Mouse (Mus musculus) hindbrain, embryonic 14.5 days (tissue): ENCODE results near the gene AC131692.1. TPM values are rescaled to one million over a fixed set of nuclear protein-coding genes. Genes with fewer than 3 reads are reported as not detected.
A peak's percentile ranks its signal among the peaks of the same experiment; 100 is the strongest.

Source experiments
- ATAC-seq: fragments of 200-750 bp; cut with Nextera tagmentation; 2 replicates; pipeline ENCODE4 v1.8.0; 2017; ENCODE audit warnings: moderate number of reproducible peaks, mild to moderate bottlenecking, moderate TSS enrichment, moderate library complexity; ENCODE audit not compliant: low FRiP score
- DNase-seq: peaks from one replicate; pipeline ENCODE4 v3.0.0-alpha.2; 2015; ENCODE audit warnings: low spot score
- H3K27ac ChIP-seq: fragments of 300-500 bp; sonication (generic); 2 replicates; pipeline ENCODE4 v1.5.1; 2014; ENCODE audit warnings: mild to moderate bottlenecking, moderate library complexity
- H3K27me3 ChIP-seq: fragments of 300-500 bp; sonication (generic); 2 replicates; pipeline ENCODE4 v1.6.1; 2014; ENCODE audit warnings: mild to moderate bottlenecking, low read length, mixed read lengths; ENCODE audit not compliant: control insufficient read depth, insufficient read depth
- H3K36me3 ChIP-seq: fragments of 300-500 bp; sonication (generic); replicated peaks from 2 replicates; pipeline ENCODE4 v1.6.1; 2014; ENCODE audit not compliant: control insufficient read depth, insufficient read depth
- H3K4me1 ChIP-seq: fragments of 300-500 bp; sonication (generic); replicated peaks from 2 replicates; pipeline ENCODE4 v1.6.1; 2014; ENCODE audit warnings: antibody characterized with exemption, low read length, mixed read lengths; ENCODE audit not compliant: control insufficient read depth, insufficient read depth
- H3K4me2 ChIP-seq: fragments of 300-500 bp; sonication (generic); replicated peaks from 2 replicates; pipeline ENCODE4 v1.6.1; 2014; ENCODE audit warnings: mild to moderate bottlenecking, moderate library complexity
- H3K4me3 ChIP-seq: fragments of 300-500 bp; sonication (generic); replicated peaks from 2 replicates; pipeline ENCODE4 v1.5.1; 2014; ENCODE audit warnings: mild to moderate bottlenecking, low read length
- H3K9ac ChIP-seq: fragments of 300-500 bp; sonication (generic); 2 replicates; pipeline ENCODE4 v1.6.1; 2014
- H3K9me3 ChIP-seq: fragments of 300-500 bp; sonication (generic); 2 replicates; pipeline ENCODE4 v1.6.1; 2016; ENCODE audit warnings: low read length; ENCODE audit not compliant: control insufficient read depth
- WGBS: fragments of 180-500 bp; shearing (Covaris S2); extraction: QIAGEN DNeasy Blood & Tissue Kit; methylation state at CpG from one replicate; pipeline ENCODE4 v1.1.7; 2014; 5-methylcytosine and 5-hydroxymethylcytosine counted together
- microRNA-seq: library from miRNA; unstranded; fragments of <30 nt; microRNA quantifications from one replicate; pipeline ENCODE4, GENCODE M21; 2016
- polyA plus RNA-seq: library from polyadenylated mRNA; unstranded; fragments of >200 nt; fragmentation: Nextera tagmentation; extraction: Ambion mirVana; gene quantifications from 2 replicates; pipeline ENCODE4 v1.2.1, GENCODE M21; 2014

Gene AC131692.1
- polyA plus RNA-seq, 1 experiment from 2014 or later, result not detected

- peak overlapping the region; percentile 76 for H3K4me2 ChIP-seq
- WGBS, result 91% methylated on average over 6 of the region's 6 CpGs
- DNase-seq (no peak), ATAC-seq (no peak)
- no peaks in the 10 kb centered on the region for H3K9me3 ChIP-seq
- H3K4me1 ChIP-seq, result peaks cover 10% of the 10 kb centered on the region
- no peaks in the 10 kb centered on the region for H3K27me3 ChIP-seq
- peaks cover 29% of the 10 kb centered on the region for H3K36me3 ChIP-seq
- H3K27ac ChIP-seq, result no peak overlapping the region; the same call in 1 of the 2 replicates
- H3K4me3 ChIP-seq, result peak overlapping the region; percentile 46
- peak overlapping the region; percentile 73 for H3K9ac ChIP-seq
Measured at GRCm38 (mm10) chr19:6139701-6140100, 45.5 kb downstream of the AC131692.1 start.

GRCm38 (mm10) chr19:6140374-6140677 is 46.1 kb downstream of the AC131692.1 start:
- Histone ChIP-seq H3K4me1 (peaks cover 10% of the 10 kb centered on the region), H3K4me2 (peak overlapping the region; percentile 76), H3K27me3 (no peaks in the 10 kb centered on the region), H3K36me3 (peaks cover 23% of the 10 kb centered on the region), H3K4me3 (peak overlapping the region; percentile 46), H3K9me3 (no peaks in the 10 kb centered on the region), H3K27ac (peak overlapping the region; percentile 96), H3K9ac (peak overlapping the region; percentile 73)
- 9% methylated on average over 16 of the region's 16 CpGs for WGBS
- DNase-seq (peak; percentile 29), ATAC-seq (no peak)

- Histone ChIP-seq H3K9ac (peak within 1 kb of the TSS; percentile 73), H3K4me3 (peak within 1 kb of the TSS; percentile 46), H3K27me3 (no peaks in the 10 kb centered on the region), H3K27ac (peak within 1 kb of the TSS; percentile 96), H3K4me2 (peak within 1 kb of the TSS; percentile 76), H3K4me1 (peaks cover 10% of the 10 kb centered on the region), H3K9me3 (no peaks in the 10 kb centered on the region), H3K36me3 (peaks cover 18% of the 10 kb centered on the region; the same call in 1 of the 2 replicates)
- peak; percentile 93 for DNase-seq
- ATAC-seq, result peak; percentile 94
- under 1% methylated on average over 68 of the region's 68 CpGs for WGBS
Measured at GRCm38 (mm10) chr19:6140678-6141393, 46.6 kb downstream of the AC131692.1 start, which contains the start of gene Batf2. TSS of gene Batf2 (plus strand) at chr19:6140983.

GRCm38 (mm10) chr19:6141394-6141749 is 47.2 kb downstream of the AC131692.1 start, which contains the start of gene Arl2:
TSS of gene Arl2 (minus strand) at chr19:6141548.
- peak; percentile 90 for DNase-seq
- H3K9me3 ChIP-seq, result no peaks in the 10 kb centered on the region
- peaks cover 13% of the 10 kb centered on the region; the same call in 1 of the 2 replicates for H3K36me3 ChIP-seq
- H3K9ac ChIP-seq, result peak within 1 kb of the TSS; percentile 73
- H3K27me3 ChIP-seq, result no peaks in the 10 kb centered on the region
- peak within 1 kb of the TSS; percentile 76 for H3K4me2 ChIP-seq
- peak within 1 kb of the TSS; percentile 96 for H3K27ac ChIP-seq
- peak; percentile 76 for ATAC-seq
- WGBS, result under 1% methylated on average over 15 of the region's 15 CpGs
- peaks cover 10% of the 10 kb centered on the region for H3K4me1 ChIP-seq
- H3K4me3 ChIP-seq, result peak within 1 kb of the TSS; percentile 46

GRCm38 (mm10) chr19:6144842-6145241 is 50.6 kb downstream of the AC131692.1 start:
- H3K27me3 ChIP-seq, result no peaks in the 10 kb centered on the region
- ATAC-seq (no peak), DNase-seq (no peak)
- H3K9me3 ChIP-seq, result no peaks in the 10 kb centered on the region
- WGBS, result 82% methylated on average over 5 of the region's 5 CpGs
- no peak overlapping the region for H3K27ac ChIP-seq
- no peak overlapping the region for H3K4me2 ChIP-seq
- no peak overlapping the region for H3K9ac ChIP-seq
- no peaks in the 10 kb centered on the region for H3K36me3 ChIP-seq
- H3K4me1 ChIP-seq, result peaks cover 5% of the 10 kb centered on the region
- no peak overlapping the region for H3K4me3 ChIP-seq

Small RNA genes lying within 50 kb of the gene (microRNA-seq; reads per million reads assigned to microRNA genes)
- gene Mir6988, result 1.6 reads per million, percentile 2 among the genes with 10 or more reads in this experiment

Other genes starting within 250 kb of the AC131692.1 start
- 11.3 and 13.1 TPM in 2 replicates for gene Frmd8, start 219.1 kb upstream of the AC131692.1 start, polyA plus RNA-seq
- 1.5 and 2.5 TPM in 2 replicates for gene Slc25a45, start 216.6 kb upstream of the AC131692.1 start, polyA plus RNA-seq
- 6.1 and 9.4 TPM in 2 replicates for gene Tigd3, start 200.3 kb upstream of the AC131692.1 start, polyA plus RNA-seq
- 88.2 and 94.7 TPM in 2 replicates for gene Dpf2, start 181.4 kb upstream of the AC131692.1 start, polyA plus RNA-seq
- gene Cdc42ep2, start 169.6 kb upstream of the AC131692.1 start, polyA plus RNA-seq, result 16.9 and 18.5 TPM in 2 replicates
- gene Pola2, start 130.2 kb upstream of the AC131692.1 start, polyA plus RNA-seq, result 22.2 and 24.2 TPM in 2 replicates
- not detected in 2 replicates for gene Slc22a20, start 108.3 kb upstream of the AC131692.1 start, polyA plus RNA-seq
- gene Capn1, start 78.5 kb upstream of the AC131692.1 start, polyA plus RNA-seq, result 5.4 and 6.5 TPM in 2 replicates
- 28.7 and 32.9 TPM in 2 replicates for gene Syvn1, start 47.8 kb upstream of the AC131692.1 start, polyA plus RNA-seq
- 64.2 and 64.5 TPM in 2 replicates for gene Mrpl49, start 36.6 kb upstream of the AC131692.1 start, polyA plus RNA-seq
- gene Fau, start 36.6 kb upstream of the AC131692.1 start, polyA plus RNA-seq, result 537 and 672 TPM in 2 replicates
- 35.3 and 36.3 TPM in 2 replicates for gene Znhit2, start 33.2 kb upstream of the AC131692.1 start, polyA plus RNA-seq
- 58.9 and 59.8 TPM in 2 replicates for gene Tm7sf2, start 26.0 kb upstream of the AC131692.1 start, polyA plus RNA-seq
- gene Vps51, start 17.2 kb upstream of the AC131692.1 start, polyA plus RNA-seq, result 71.7 and 74.2 TPM in 2 replicates
- not detected in 2 replicates for gene Tmem262, start 14.4 kb upstream of the AC131692.1 start, polyA plus RNA-seq
- gene Gm28374, start 12.2 kb upstream of the AC131692.1 start, polyA plus RNA-seq, result 1.0 and 1.2 TPM in 2 replicates
- gene Zfpl1, start 9.5 kb upstream of the AC131692.1 start, polyA plus RNA-seq, result 75.1 and 75.4 TPM in 2 replicates
- gene Cdca5, start 9.4 kb upstream of the AC131692.1 start, polyA plus RNA-seq, result 6.3 and 6.8 TPM in 2 replicates
- 0.52 and 0.59 TPM in 2 replicates for gene Naaladl1, start 11.4 kb downstream of the AC131692.1 start, polyA plus RNA-seq
- 51.3 and 54.5 TPM in 2 replicates for gene Sac3d1, start 24.2 kb downstream of the AC131692.1 start, polyA plus RNA-seq
- gene Snx15, start 33.9 kb downstream of the AC131692.1 start, polyA plus RNA-seq, result 59.6 and 60.8 TPM in 2 replicates
- gene Batf2, start 46.6 kb downstream of the AC131692.1 start, polyA plus RNA-seq, result not detected in 2 replicates
- gene Arl2, start 47.1 kb downstream of the AC131692.1 start, polyA plus RNA-seq, result 114 and 117 TPM in 2 replicates
- gene Majin, start 90.0 kb downstream of the AC131692.1 start, polyA plus RNA-seq, result not detected in 2 replicates
- gene Gpha2, start 132.0 kb downstream of the AC131692.1 start, polyA plus RNA-seq, result not detected in 2 replicates
- gene Ppp2r5b, start 141.5 kb downstream of the AC131692.1 start, polyA plus RNA-seq, result 140 and 158 TPM in 2 replicates
- gene Atg2a, start 147.2 kb downstream of the AC131692.1 start, polyA plus RNA-seq, result 14.5 and 14.8 TPM in 2 replicates
- gene Ehd1, start 182.3 kb downstream of the AC131692.1 start, polyA plus RNA-seq, result 80.0 and 84.9 TPM in 2 replicates
- 0.56 and 0.63 TPM in 2 replicates for gene Cdc42bpg, start 212.0 kb downstream of the AC131692.1 start, polyA plus RNA-seq
- 46.7 and 51.5 TPM in 2 replicates for gene Men1, start 240.6 kb downstream of the AC131692.1 start, polyA plus RNA-seq
- gene Map4k2, start 246.7 kb downstream of the AC131692.1 start, polyA plus RNA-seq, result 12.4 and 15.4 TPM in 2 replicates